Mouse (Mus musculus): Measurements from ENCODE around the gene Fbxl17. TPM values are rescaled to one million over a fixed set of nuclear protein-coding genes. Genes with fewer than 3 reads are reported as not detected.

The Fbxl17 gene
- polyA plus RNA-seq, 1 experiment from 2014 or later = 5.2 TPM

DNA sequence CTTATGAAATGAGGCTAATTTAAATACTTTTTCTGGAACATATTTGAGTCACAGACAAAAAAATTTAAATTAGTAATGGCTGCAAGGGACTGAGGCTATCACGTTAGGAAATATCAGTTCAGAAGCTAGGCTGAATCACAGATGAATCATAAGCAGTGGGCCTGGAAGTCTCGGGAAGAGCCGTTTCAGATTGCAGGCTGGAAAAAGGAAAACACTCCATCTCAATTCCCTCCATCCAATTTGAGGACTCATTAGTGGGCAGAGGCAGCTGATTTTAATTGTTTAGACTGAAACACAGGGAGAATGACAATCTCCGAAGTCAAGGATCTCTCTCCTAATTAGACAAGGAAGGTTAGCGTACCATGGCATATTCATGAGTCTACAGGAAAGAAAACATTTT lies 337.9 kb downstream of the Fbxl17 start:
- Histone ChIP-seq H3K36me3 (ENCODE audit: insufficient read depth, low read length) (no peaks in the 10 kb centered on the region), H3K9ac (replicated peaks; ENCODE audit: low read length) (no peak overlapping the region), H3K4me3 (ENCODE audit: low read length) (no peak overlapping the region), H3K27me3 (ENCODE audit: insufficient read depth, low read length) (no peaks in the 10 kb centered on the region), H3K9me3 (ENCODE audit: low read length) (no peaks in the 10 kb centered on the region), H3K27ac (ENCODE audit: low read length) (no peak overlapping the region), H3K4me1 (ENCODE audit: insufficient read depth, low read length) (peaks cover 12% of the 10 kb centered on the region), H3K4me2 (replicated peaks; ENCODE audit: low read depth, low read length) (no peak overlapping the region)
- no peak for ATAC-seq (ENCODE audit: low FRiP score, low TSS enrichment)
- 64% methylated on average over 5 of the region's 5 CpGs for WGBS

DNA sequence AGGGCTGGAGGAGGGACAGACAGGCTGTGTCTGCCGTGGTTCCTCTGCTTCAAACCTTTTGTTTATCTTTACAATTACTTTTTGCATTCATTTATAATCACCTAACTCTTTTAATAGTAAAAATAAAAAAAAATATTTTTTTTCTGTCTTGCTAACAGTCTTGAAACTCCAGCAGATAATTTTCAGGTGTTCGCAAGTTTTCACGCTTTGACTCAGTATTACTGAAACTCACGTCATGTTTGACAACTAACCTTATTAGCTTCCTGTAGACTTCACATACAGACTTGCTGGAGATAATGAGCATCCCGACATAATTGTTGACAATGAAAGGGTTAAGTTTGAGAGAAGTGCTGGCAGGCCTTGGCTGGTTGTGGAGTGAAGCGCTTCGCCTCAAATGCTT lies 340.6 kb downstream of the Fbxl17 start:
- H3K36me3 ChIP-seq (ENCODE audit: insufficient read depth, low read length) = no peaks in the 10 kb centered on the region
- H3K9me3 ChIP-seq (ENCODE audit: low read length) = no peaks in the 10 kb centered on the region
- no peak overlapping the region for H3K4me2 ChIP-seq (replicated peaks; ENCODE audit: low read depth, low read length)
- no peak for ATAC-seq (ENCODE audit: low FRiP score, low TSS enrichment)
- WGBS = 64% methylated on average over 7 of the region's 7 CpGs
- H3K27me3 ChIP-seq (ENCODE audit: insufficient read depth, low read length) = no peaks in the 10 kb centered on the region
- H3K9ac ChIP-seq (replicated peaks; ENCODE audit: low read length) = no peak overlapping the region
- H3K4me1 ChIP-seq (ENCODE audit: insufficient read depth, low read length) = peaks cover 12% of the 10 kb centered on the region
- H3K27ac ChIP-seq (ENCODE audit: low read length) = no peak overlapping the region
- H3K4me3 ChIP-seq (ENCODE audit: low read length) = no peak overlapping the region

DNA sequence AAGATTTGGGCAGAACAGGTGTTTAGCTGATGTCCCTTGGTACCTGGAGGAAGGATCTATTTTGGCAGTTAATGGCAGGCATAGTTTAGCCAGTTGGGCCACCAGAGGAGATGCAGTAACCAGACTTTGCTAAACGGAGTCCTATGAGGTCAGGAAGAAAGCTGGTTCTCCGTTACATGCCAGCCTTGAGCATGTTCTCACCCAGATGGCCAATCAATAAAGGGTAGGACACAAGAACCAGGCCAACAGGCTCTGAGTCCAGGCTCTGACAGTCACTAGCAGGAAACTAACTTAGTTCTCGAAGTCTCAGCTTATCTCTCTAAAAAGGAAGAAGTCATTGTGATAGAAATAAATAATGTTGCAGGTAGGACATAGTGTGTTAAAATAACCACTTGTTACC lies 341.4 kb downstream of the Fbxl17 start:
- no peak for ATAC-seq (ENCODE audit: low FRiP score, low TSS enrichment)
- H3K4me3 ChIP-seq (ENCODE audit: low read length) = no peak overlapping the region
- no peak overlapping the region for H3K4me2 ChIP-seq (replicated peaks; ENCODE audit: low read depth, low read length)
- H3K9me3 ChIP-seq (ENCODE audit: low read length) = no peaks in the 10 kb centered on the region
- no peak overlapping the region for H3K9ac ChIP-seq (replicated peaks; ENCODE audit: low read length)
- no peaks in the 10 kb centered on the region for H3K36me3 ChIP-seq (ENCODE audit: insufficient read depth, low read length)
- H3K27ac ChIP-seq (ENCODE audit: low read length) = no peak overlapping the region
- no peaks in the 10 kb centered on the region for H3K27me3 ChIP-seq (ENCODE audit: insufficient read depth, low read length)
- H3K4me1 ChIP-seq (ENCODE audit: insufficient read depth, low read length) = peaks cover 12% of the 10 kb centered on the region
- 54% methylated on average over 3 of the region's 3 CpGs for WGBS

DNA sequence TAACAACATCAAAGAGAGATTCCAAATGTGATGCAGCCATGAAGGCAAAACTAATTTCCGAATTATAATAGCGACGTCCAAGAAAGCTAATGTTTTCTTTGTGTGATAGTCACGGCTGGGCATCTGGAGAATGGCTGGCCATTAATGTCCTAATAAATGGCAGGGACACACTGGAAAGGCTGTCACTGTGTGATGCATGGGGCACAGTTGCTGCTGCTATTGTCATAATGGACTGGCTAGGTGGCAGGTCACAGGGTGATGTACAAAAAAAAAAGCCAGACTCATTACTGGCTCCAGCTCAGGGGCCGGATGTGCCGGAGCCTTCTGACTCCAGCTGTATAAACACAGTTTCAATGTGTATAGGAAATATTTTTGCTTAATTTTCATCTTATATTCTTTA lies 341.9 kb downstream of the Fbxl17 start:
- ATAC-seq (ENCODE audit: low FRiP score, low TSS enrichment) = peak; percentile 51; the same call in 1 of the 2 replicates
- WGBS = 28% methylated on average over 6 of the region's 6 CpGs

DNA sequence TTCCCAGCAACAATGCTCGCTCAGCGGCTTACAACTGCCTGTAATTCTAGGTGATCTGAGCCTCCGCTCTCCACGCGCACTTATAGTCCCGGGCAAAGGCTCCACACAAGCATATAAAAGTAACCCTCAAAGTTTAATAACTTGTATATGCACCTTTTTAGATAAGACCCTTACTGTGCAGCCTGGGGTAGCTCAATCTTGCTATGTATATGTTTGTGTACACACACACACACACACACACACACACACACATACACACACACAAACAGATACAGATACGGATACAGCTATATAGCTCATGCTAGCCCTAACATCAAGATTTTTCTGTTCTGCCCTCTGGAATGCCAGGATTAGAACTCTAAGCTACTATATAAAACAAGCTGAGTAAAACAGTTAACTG lies 342.8 kb downstream of the Fbxl17 start:
- peaks cover 12% of the 10 kb centered on the region for H3K4me1 ChIP-seq (ENCODE audit: insufficient read depth, low read length)
- H3K4me3 ChIP-seq (ENCODE audit: low read length) = no peak overlapping the region
- H3K9ac ChIP-seq (replicated peaks; ENCODE audit: low read length) = no peak overlapping the region
- WGBS = 92% methylated on average over 7 of the region's 7 CpGs
- H3K36me3 ChIP-seq (ENCODE audit: insufficient read depth, low read length) = no peaks in the 10 kb centered on the region
- no peak overlapping the region for H3K4me2 ChIP-seq (replicated peaks; ENCODE audit: low read depth, low read length)
- ATAC-seq (ENCODE audit: low FRiP score, low TSS enrichment) = no peak
- no peaks in the 10 kb centered on the region for H3K9me3 ChIP-seq (ENCODE audit: low read length)
- no peaks in the 10 kb centered on the region for H3K27me3 ChIP-seq (ENCODE audit: insufficient read depth, low read length)
- no peak overlapping the region for H3K27ac ChIP-seq (ENCODE audit: low read length)

More for the DNA sequence above, 341.9 kb downstream of the Fbxl17 start:
- no peak overlapping the region for H3K4me3 ChIP-seq (ENCODE audit: low read length)
- H3K4me1 ChIP-seq (ENCODE audit: insufficient read depth, low read length) = peaks cover 12% of the 10 kb centered on the region
- H3K9ac ChIP-seq (replicated peaks; ENCODE audit: low read length) = no peak overlapping the region
- no peak overlapping the region for H3K4me2 ChIP-seq (replicated peaks; ENCODE audit: low read depth, low read length)
- no peaks in the 10 kb centered on the region for H3K9me3 ChIP-seq (ENCODE audit: low read length)
- H3K27me3 ChIP-seq (ENCODE audit: insufficient read depth, low read length) = no peaks in the 10 kb centered on the region
- H3K27ac ChIP-seq (ENCODE audit: low read length) = no peak overlapping the region
- no peaks in the 10 kb centered on the region for H3K36me3 ChIP-seq (ENCODE audit: insufficient read depth, low read length)

DNA sequence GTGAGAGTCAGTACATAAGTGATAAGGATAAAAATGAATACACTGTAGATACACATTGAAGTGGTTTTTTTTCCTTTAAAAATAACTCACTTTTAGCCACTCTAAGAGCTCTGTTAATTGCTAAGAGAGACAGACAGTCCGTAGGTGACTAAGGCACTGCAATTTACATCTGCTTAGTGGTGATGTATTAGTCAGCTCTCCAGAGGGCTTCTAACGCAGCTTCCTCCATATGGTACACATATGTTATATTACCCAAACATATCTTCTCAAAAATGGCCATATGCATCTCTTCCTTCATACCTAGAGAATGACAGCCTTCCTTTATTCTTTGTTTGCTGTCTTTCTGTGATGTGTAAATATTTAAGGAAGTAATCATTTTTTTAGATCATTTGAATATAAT lies 353.3 kb downstream of the Fbxl17 start:
- no peak overlapping the region for H3K9ac ChIP-seq (replicated peaks; ENCODE audit: low read length)
- no peak overlapping the region for H3K4me3 ChIP-seq (ENCODE audit: low read length)
- 49% methylated on average over 2 of the region's 2 CpGs for WGBS
- no peak overlapping the region for H3K27ac ChIP-seq (ENCODE audit: low read length)
- H3K9me3 ChIP-seq (ENCODE audit: low read length) = no peaks in the 10 kb centered on the region
- H3K4me1 ChIP-seq (ENCODE audit: insufficient read depth, low read length) = peaks cover 16% of the 10 kb centered on the region
- ATAC-seq (ENCODE audit: low FRiP score, low TSS enrichment) = no peak
- no peaks in the 10 kb centered on the region for H3K36me3 ChIP-seq (ENCODE audit: insufficient read depth, low read length)
- H3K27me3 ChIP-seq (ENCODE audit: insufficient read depth, low read length) = no peaks in the 10 kb centered on the region
- H3K4me2 ChIP-seq (replicated peaks; ENCODE audit: low read depth, low read length) = no peak overlapping the region

DNA sequence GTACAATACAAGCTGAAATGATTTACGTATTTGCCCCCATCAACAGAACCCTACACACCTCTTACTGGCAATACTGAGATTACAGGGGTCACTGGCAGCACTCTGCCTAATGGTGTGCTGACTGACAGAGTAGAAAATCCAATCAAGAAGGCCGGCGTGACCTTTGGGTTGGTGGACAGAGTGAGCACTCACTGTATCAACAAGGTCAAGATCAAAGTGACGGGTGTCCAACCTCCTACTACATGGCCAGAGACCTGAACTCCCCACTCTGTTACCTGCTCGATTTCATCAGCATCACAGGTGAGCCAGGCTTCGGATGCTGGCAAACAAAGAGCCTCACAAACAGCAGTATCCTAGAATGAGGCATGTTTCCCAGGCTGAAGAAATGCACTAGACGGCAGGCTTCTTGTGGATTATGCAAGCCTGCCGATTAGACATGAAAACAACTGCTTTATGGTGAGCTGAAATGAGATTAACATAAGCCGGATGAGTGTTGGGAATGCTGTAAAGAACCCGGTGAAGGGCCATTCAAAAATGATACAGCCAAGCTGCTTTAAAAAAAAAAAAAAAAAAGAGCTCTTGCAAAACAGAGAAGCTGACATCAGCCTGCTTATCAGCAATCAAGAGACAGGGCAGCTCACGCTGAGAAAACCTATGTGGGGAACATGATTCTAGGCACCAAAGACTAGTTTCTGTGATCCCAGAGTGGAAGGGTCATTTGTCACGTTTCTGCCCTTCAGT lies 353.9 kb downstream of the Fbxl17 start:
- H3K4me2 ChIP-seq (replicated peaks; ENCODE audit: low read depth, low read length) = no peak overlapping the region
- H3K27me3 ChIP-seq (ENCODE audit: insufficient read depth, low read length) = no peaks in the 10 kb centered on the region
- H3K9ac ChIP-seq (replicated peaks; ENCODE audit: low read length) = no peak overlapping the region
- no peaks in the 10 kb centered on the region for H3K9me3 ChIP-seq (ENCODE audit: low read length)
- 34% methylated on average over 12 of the region's 12 CpGs for WGBS
- no peak overlapping the region for H3K4me3 ChIP-seq (ENCODE audit: low read length)
- H3K4me1 ChIP-seq (ENCODE audit: insufficient read depth, low read length) = peaks cover 16% of the 10 kb centered on the region
- no peaks in the 10 kb centered on the region for H3K36me3 ChIP-seq (ENCODE audit: insufficient read depth, low read length)
- ATAC-seq (ENCODE audit: low FRiP score, low TSS enrichment) = peak; percentile 71; the same call in 1 of the 2 replicates
- no peak overlapping the region for H3K27ac ChIP-seq (ENCODE audit: low read length)

DNA sequence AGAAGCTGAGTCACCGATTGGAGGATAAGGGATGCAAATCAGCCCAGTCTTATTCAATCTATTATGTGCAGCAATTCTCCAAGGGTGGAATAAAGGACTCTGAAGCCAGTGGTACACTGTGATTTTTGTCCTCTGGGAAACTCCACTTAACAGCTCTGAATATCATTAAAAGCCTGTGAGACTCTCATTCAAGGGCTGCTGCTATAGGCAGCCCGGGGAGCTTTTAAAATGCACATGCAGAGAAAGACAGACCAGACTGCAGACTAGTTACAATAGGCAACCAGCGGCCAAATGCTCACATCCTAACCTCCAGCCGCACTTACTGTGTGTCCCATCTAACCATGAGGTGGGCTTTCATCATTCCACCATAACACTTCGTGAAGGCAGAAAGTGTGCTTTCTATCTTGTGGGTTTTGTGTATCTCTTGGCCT lies 354.5 kb downstream of the Fbxl17 start:
- Histone ChIP-seq H3K4me2 (replicated peaks; ENCODE audit: low read depth, low read length) (no peak overlapping the region), H3K9ac (replicated peaks; ENCODE audit: low read length) (no peak overlapping the region), H3K27ac (ENCODE audit: low read length) (no peak overlapping the region), H3K27me3 (ENCODE audit: insufficient read depth, low read length) (no peaks in the 10 kb centered on the region), H3K36me3 (ENCODE audit: insufficient read depth, low read length) (no peaks in the 10 kb centered on the region), H3K4me3 (ENCODE audit: low read length) (no peak overlapping the region), H3K9me3 (ENCODE audit: low read length) (no peaks in the 10 kb centered on the region), H3K4me1 (ENCODE audit: insufficient read depth, low read length) (peaks cover 16% of the 10 kb centered on the region)
- peak; percentile 31; the same call in 1 of the 2 replicates for ATAC-seq (ENCODE audit: low FRiP score, low TSS enrichment)
- WGBS = 54% methylated on average over 5 of the region's 5 CpGs

DNA sequence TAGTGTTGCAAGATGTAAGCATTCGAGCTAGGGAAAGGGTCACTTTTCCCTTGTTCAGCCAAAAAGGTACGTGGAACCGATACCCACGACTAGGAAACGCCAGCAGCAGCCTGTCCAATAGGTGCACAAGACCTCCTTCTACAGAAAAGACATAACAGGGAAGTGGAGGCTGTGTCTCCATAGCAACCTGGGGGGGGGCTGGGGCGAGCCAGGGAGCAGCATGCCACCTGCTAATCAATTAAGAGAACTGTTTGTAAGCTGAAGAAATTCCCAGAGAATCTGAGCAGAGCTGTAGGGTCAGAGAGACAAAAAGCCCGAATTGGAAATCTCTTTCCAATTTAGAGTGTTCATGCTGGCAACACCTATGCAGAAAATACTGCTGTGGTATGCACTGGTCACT lies 356.0 kb downstream of the Fbxl17 start:
- Histone ChIP-seq H3K27ac (ENCODE audit: low read length) (no peak overlapping the region), H3K36me3 (ENCODE audit: insufficient read depth, low read length) (no peaks in the 10 kb centered on the region), H3K4me1 (ENCODE audit: insufficient read depth, low read length) (peaks cover 16% of the 10 kb centered on the region), H3K9me3 (ENCODE audit: low read length) (no peaks in the 10 kb centered on the region), H3K4me3 (ENCODE audit: low read length) (no peak overlapping the region), H3K27me3 (ENCODE audit: insufficient read depth, low read length) (no peaks in the 10 kb centered on the region), H3K9ac (replicated peaks; ENCODE audit: low read length) (no peak overlapping the region), H3K4me2 (replicated peaks; ENCODE audit: low read depth, low read length) (no peak overlapping the region)
- 88% methylated on average over 7 of the region's 7 CpGs for WGBS
- ATAC-seq (ENCODE audit: low FRiP score, low TSS enrichment) = no peak

DNA sequence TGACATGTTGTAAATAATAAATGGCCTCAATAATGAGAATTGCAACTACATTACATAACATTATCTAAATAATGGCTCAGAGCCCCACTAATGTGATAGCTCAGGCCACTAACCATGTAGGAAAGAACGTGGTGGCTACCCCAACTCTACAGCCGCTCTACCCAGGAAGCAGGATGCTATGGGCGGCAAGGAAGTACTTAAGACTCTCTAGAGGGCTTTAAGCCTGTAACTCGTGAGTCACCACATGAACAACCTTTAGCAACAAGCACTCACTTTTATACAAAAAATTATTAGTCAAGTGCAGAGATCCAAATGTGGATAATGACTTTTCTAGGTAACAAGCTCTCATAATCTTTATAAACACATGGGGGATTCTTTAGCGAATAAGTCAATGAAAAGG lies 365.0 kb downstream of the Fbxl17 start:
- 89% methylated on average over 5 of the region's 5 CpGs for WGBS
- Histone ChIP-seq H3K27me3 (ENCODE audit: insufficient read depth, low read length) (no peaks in the 10 kb centered on the region), H3K36me3 (ENCODE audit: insufficient read depth, low read length) (peaks cover 10% of the 10 kb centered on the region; the same call in 1 of the 2 replicates), H3K9me3 (ENCODE audit: low read length) (peaks cover 8% of the 10 kb centered on the region), H3K9ac (replicated peaks; ENCODE audit: low read length) (no peak overlapping the region), H3K4me2 (replicated peaks; ENCODE audit: low read depth, low read length) (no peak overlapping the region), H3K27ac (ENCODE audit: low read length) (no peak overlapping the region), H3K4me1 (ENCODE audit: insufficient read depth, low read length) (no peaks in the 10 kb centered on the region), H3K4me3 (ENCODE audit: low read length) (no peak overlapping the region)
- no peak for ATAC-seq (ENCODE audit: low FRiP score, low TSS enrichment)

All from kidney, embryonic 16.5 days (tissue).